Mouse (Mus musculus) CD8-positive naive resting alpha-beta T cell, adult 2 months (primary cell): ENCODE results near the gene Cacna1d.

Experiments used
- DNase-seq, 2 experiments: peaks; one replicate each; pipeline ENCODE4 v3.0.0; 2022; ENCODE audit warnings: low read depth in 2 of 2, low spot score in 2 of 2

Cacna1d gene

DNA sequence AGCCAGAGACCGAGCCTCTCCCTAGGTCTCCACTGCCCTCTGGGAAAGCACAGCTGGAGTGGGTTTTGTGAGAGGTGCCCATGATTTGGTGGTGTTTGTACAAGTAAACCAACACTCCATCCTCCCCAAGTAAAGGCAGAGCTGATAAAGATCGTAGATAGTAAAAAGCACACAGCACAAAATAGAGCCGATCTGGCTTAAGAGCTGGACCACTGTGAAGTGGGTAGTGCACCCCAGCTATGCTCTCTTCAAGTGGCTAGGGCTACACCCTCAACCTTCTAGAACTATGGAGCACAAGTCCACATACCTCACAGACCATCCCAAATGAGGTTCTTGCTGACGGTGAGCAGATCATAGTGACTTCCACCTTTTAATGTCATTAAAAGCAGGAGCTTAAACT lies 451.8 kb downstream of the Cacna1d start:
- no peak for DNase-seq

- DNase-seq, result no peak
Observed at GRCm38 (mm10) chr14:30038431-30038830, 452.8 kb downstream of the Cacna1d start.

DNA sequence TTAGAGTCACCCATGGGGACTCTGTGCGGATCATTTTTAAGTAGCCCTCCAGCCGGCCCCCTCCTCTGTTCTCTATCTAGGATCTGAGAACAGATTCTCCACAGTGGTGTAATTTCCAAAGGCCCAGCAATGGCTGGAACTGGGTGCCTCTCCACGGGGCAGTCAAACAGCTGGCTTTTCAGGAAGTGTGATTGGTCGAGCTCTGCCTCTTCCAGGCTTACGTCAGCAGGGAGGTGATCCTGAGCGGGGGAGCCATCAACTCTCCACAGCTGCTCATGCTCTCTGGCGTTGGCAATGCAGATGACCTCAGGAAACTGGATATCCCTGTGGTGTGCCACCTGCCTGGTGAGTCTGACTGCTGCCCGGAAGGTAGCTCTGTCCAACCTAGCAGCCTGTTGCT lies 457.9 kb downstream of the Cacna1d start:
- DNase-seq, result no peak

GRCm38 (mm10) chr14:30027378-30027777 lies 463.9 kb downstream of the Cacna1d start:
- DNase-seq, result peak in 1 of 2 experiments; percentile 20

- no peak for DNase-seq
Observed at GRCm38 (mm10) chr14:30024387-30024786, 466.9 kb downstream of the Cacna1d start.

GRCm38 (mm10) chr14:30022471-30022870 lies 468.8 kb downstream of the Cacna1d start:
- no peak for DNase-seq

DNA sequence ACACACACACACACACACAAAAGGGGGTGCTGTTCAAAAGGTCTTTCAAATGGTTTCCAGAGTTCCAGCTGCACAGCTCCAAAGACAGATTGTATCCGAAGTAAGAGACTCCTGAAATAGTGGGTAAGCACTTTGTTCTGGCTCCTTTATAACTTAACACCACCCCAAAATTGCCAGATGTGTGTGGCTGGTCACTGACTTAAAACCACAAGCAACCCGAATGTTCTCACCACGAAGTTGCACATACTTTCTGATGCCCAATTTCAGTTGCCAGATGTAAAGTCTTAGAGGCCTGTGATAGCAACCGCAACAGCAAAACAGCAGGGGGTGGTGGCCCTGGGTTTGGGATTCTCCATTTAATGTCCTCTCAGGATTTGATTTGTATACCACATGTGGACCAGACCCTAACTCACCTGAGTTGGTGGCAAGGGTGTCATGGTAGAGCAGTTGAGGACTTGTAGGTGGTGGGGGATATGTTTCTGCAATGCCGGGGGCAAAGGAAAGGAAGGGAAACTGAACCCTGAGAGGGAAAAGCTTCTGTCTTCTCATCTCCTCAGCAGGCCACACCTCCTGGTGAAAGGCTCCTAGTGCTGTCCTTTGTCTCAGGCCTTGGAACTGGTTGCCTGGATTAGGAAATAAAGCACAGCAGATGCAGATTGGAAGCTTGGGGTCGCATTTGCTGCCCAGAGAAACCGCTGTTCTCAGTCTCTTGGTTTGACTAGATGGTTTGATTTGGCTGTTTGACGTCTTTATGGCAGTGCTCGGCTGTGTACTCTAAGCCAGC lies 471.3 kb downstream of the Cacna1d start:
- no peak for DNase-seq

DNA sequence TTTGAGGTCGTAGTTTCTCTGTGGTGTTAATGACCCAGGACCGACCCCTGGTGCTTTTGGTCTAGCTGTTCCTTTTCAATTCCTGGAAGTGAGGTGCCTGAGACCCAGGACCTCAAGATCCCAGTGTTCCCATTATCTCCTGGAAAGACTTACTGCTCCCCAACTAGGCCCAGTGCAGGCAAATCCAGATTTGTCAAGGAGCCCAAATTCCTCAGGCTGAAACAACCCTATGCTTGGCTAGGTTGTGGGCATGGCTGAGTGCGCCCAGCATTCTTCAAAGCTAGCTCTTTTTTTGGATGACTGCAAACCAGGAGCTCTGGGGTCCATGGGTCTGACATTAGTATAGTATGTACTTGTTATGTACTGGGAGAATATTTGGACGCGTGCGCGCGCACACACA lies 471.9 kb downstream of the Cacna1d start:
- DNase-seq, result no peak

- no peak for DNase-seq
Observed at GRCm38 (mm10) chr14:30018846-30019245, 472.4 kb downstream of the Cacna1d start.

GRCm38 (mm10) chr14:30018463-30018801 lies 472.8 kb downstream of the Cacna1d start:
- no peak for DNase-seq

- DNase-seq, result no peak
Observed at GRCm38 (mm10) chr14:30017794-30018462, 473.3 kb downstream of the Cacna1d start.

GRCm38 (mm10) chr14:30016666-30017065 lies 474.6 kb downstream of the Cacna1d start:
- DNase-seq, result no peak

- DNase-seq, result no peak
Observed at GRCm38 (mm10) chr14:30015008-30015407, 476.2 kb downstream of the Cacna1d start.

DNA sequence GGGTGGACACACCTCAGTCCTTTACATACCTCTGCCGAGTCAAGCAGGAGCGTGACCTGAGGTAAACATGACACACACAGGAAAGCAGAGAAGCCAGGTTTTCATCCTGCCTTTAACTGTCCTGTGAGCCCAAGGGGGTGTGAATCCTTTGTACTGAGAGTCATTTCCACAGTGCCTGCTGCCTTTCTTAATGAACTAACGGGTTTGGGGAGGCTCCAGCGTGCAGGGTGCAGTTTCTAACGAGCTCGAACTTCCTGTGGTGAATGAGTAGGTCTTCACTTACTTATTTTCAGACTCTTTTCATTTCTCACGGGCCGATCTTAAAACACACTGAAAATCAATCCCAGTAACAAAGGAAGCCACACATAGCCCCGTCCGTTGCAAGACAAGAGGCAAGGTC lies 476.8 kb downstream of the Cacna1d start:
- DNase-seq, result no peak

- DNase-seq, result no peak
Observed at GRCm38 (mm10) chr14:30011886-30012560, 479.2 kb downstream of the Cacna1d start.

DNA sequence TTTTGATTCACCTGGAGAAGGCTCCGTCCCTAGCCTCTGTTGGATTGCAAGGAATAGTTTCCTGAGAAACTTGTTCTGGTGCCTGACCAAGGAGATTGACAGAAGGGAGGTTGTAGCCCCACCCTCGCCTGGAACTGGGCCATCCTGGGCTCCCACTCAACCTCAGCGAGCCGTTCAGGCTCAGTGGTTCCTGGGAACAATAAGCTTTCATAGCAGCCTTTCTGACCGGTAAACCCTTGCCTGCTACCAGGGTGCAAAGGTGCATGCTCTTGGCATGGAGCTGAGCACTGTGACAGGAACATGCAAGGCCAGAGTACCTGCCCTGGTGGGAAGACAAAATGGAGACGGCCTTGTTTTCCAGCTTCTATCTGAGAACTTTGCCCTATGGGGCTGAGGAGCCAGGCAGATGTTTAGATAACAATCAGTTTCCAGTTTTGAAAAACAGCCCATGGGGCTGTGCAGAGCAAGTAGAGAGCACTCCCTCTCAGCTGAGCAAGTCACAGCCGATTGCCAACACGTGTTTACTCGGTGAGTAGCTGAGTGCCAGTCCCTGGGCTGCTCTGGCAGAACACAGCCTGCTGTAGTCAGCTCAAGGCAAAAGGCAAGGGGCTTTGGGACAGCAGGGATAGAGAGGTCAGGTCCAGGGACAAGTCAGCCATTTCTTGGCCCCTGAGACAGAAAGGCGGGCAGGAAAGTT lies 481.2 kb downstream of the Cacna1d start:
- DNase-seq, result no peak

- no peak for DNase-seq
Observed at GRCm38 (mm10) chr14:30008733-30009575, 482.3 kb downstream of the Cacna1d start, which contains the start of the genes Il17rb and Chdh. TSS of gene Il17rb (minus strand) at chr14:30008896. TSS of gene Chdh (plus strand) at chr14:30009023.

DNA sequence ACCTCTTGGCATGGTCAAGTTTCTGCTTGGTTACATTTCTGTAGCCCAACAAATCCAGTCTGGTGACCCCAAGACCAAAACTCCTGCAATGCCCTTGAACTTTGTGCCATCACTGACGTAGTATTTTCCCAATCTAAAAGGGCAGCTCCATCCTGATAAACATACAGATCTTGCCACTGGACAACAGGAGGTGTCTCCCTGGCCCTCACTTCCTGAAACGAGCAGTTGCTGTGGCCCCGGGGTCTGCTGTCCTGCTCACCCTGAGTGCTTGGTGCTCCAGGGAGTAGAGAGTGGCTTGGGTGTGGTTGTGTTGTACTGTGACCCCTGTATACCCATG lies 491.8 kb downstream of the Cacna1d start:
- DNase-seq, result no peak

GRCm38 (mm10) chr14:29998747-29999474 lies 492.3 kb downstream of the Cacna1d start:
- DNase-seq, result no peak

- DNase-seq, result no peak
Observed at GRCm38 (mm10) chr14:29997345-29997744, 493.9 kb downstream of the Cacna1d start.
